Mouse (Mus musculus) spleen, postnatal 10 days (tissue): ENCODE results near the gene Atxn1.

ENCODE experiments used
- DNase-seq, 2 experiments: peaks; one replicate each; pipeline ENCODE4 v3.0.0; 2021 to 2022; ENCODE audit warnings: low spot score in 2 of 2

The Atxn1 gene

GRCm38 (mm10) chr13:45828035-45828434, 136.8 kb downstream of the Atxn1 start:
- DNase-seq: no peak

GRCm38 (mm10) chr13:45827619-45828018, 137.2 kb downstream of the Atxn1 start:
- no peak for DNase-seq

- no peak for DNase-seq
These were observed 137.7 kb downstream of the Atxn1 start for GRCm38 (mm10) chr13:45827046-45827596.

GRCm38 (mm10) chr13:45822491-45822829, 142.3 kb downstream of the Atxn1 start:
- DNase-seq: no peak

GRCm38 (mm10) chr13:45821764-45822490, 142.9 kb downstream of the Atxn1 start:
- no peak for DNase-seq

- DNase-seq: no peak
These were observed 144.2 kb downstream of the Atxn1 start for GRCm38 (mm10) chr13:45820473-45821230.

GRCm38 (mm10) chr13:45816670-45817069, 148.1 kb downstream of the Atxn1 start:
- DNase-seq: no peak

GRCm38 (mm10) chr13:45809777-45810410, 154.9 kb downstream of the Atxn1 start:
- DNase-seq: no peak

- DNase-seq: peak; percentile 12 to 67
These were observed 157.2 kb downstream of the Atxn1 start for GRCm38 (mm10) chr13:45807593-45808043.

- no peak for DNase-seq
These were observed 157.9 kb downstream of the Atxn1 start for GRCm38 (mm10) chr13:45806600-45807525.

GRCm38 (mm10) chr13:45805915-45806599, 158.8 kb downstream of the Atxn1 start:
- DNase-seq: no peak

- peak in 1 of 2 experiments; percentile 29 for DNase-seq
These were observed 162.0 kb downstream of the Atxn1 start for GRCm38 (mm10) chr13:45802620-45803410.

- no peak for DNase-seq
These were observed 166.6 kb downstream of the Atxn1 start for GRCm38 (mm10) chr13:45798248-45798647.

GRCm38 (mm10) chr13:45797696-45798095, 167.1 kb downstream of the Atxn1 start:
- no peak for DNase-seq

- DNase-seq: no peak
These were observed 168.5 kb downstream of the Atxn1 start for GRCm38 (mm10) chr13:45796286-45796685.

GRCm38 (mm10) chr13:45793796-45794195, 171.0 kb downstream of the Atxn1 start:
- DNase-seq: no peak

GRCm38 (mm10) chr13:45786409-45786808, 178.4 kb downstream of the Atxn1 start:
- DNase-seq: no peak

- DNase-seq: no peak
These were observed 181.1 kb downstream of the Atxn1 start for GRCm38 (mm10) chr13:45783681-45784080.

GRCm38 (mm10) chr13:45778750-45779149, 186.1 kb downstream of the Atxn1 start:
- DNase-seq: no peak

GRCm38 (mm10) chr13:45778171-45778570, 186.6 kb downstream of the Atxn1 start:
- DNase-seq: no peak
